Mouse (Mus musculus) ES-Bruce4 (cell line): ENCODE results near the gene Mrpl48. TPM values are rescaled to one million over a fixed set of nuclear protein-coding genes. Genes with fewer than 3 reads are reported as not detected.

Source experiments
- H3K27ac ChIP-seq: 2 replicates; pipeline ENCODE4 v1.5.1; 2012; ENCODE audit warnings: low read length, inconsistent platforms; ENCODE audit not compliant: insufficient read depth
- H3K27me3 ChIP-seq: 2 replicates; pipeline ENCODE4 v1.6.1; 2012; ENCODE audit warnings: mild to moderate bottlenecking, low read length, inconsistent platforms; ENCODE audit not compliant: control insufficient read depth, poor library complexity, insufficient read depth, severe bottlenecking
- H3K36me3 ChIP-seq: 2 replicates; pipeline ENCODE4 v1.6.1; 2012; ENCODE audit warnings: inconsistent platforms, mild to moderate bottlenecking, low read length, moderate library complexity; ENCODE audit not compliant: control insufficient read depth, poor library complexity, insufficient read depth, severe bottlenecking
- H3K4me1 ChIP-seq: one replicate; pipeline ENCODE4 v1.8.1; 2011; ENCODE audit warnings: low read length; ENCODE audit not compliant: control insufficient read depth, insufficient read depth
- H3K4me3 ChIP-seq: 2 replicates; pipeline ENCODE4 v1.5.1; 2011; ENCODE audit warnings: low read depth, mild to moderate bottlenecking, low read length
- H3K9ac ChIP-seq: 2 replicates; pipeline ENCODE4 v1.6.1; 2012; ENCODE audit warnings: low read depth, mild to moderate bottlenecking, inconsistent platforms; ENCODE audit not compliant: poor library complexity, severe bottlenecking
- H3K9me3 ChIP-seq: replicated peaks from 2 replicates; pipeline ENCODE4 v1.6.1; 2012; ENCODE audit warnings: mild to moderate bottlenecking, low read length, inconsistent platforms; ENCODE audit not compliant: control insufficient read depth, poor library complexity, insufficient read depth, severe bottlenecking
- CTCF ChIP-seq: IDR thresholded peaks from one replicate; pipeline ENCODE4 v1.8.1; 2011; ENCODE audit warnings: low read depth, low read length
- EP300 ChIP-seq: IDR thresholded peaks from 2 replicates; pipeline ENCODE4 v1.6.1; 2011; ENCODE audit warnings: low read depth, low read length; ENCODE audit not compliant: insufficient read depth
- POLR2A ChIP-seq: IDR thresholded peaks from one replicate; pipeline ENCODE4 v1.8.1; 2011; ENCODE audit warnings: low read length; ENCODE audit not compliant: insufficient read depth
- polyA plus RNA-seq: library from polyadenylated mRNA; stranded (reverse); fragments of >200 nt; gene quantifications from 2 replicates; pipeline ENCODE4 v1.2.4, GENCODE M21; 2011; ENCODE audit warnings: low read depth; ENCODE audit not compliant: missing spikeins, insufficient read depth, insufficient read length

Mrpl48 gene
- polyA plus RNA-seq, 1 experiment: 57.4 TPM

- Histone ChIP-seq H3K27me3 (no peaks in the 10 kb centered on the region), H3K4me1 (no peaks in the 10 kb centered on the region), H3K9ac (no peak overlapping the region), H3K4me3 (no peak overlapping the region), H3K36me3 (no peaks in the 10 kb centered on the region), H3K27ac (no peak overlapping the region), H3K9me3 (no peaks in the 10 kb centered on the region)
- TF ChIP-seq POLR2A (no peak), CTCF (no peak), EP300 (no peak)
These were observed 57.6 kb downstream of the Mrpl48 start for GRCm38 (mm10) chr7:100550338-100551007.

DNA sequence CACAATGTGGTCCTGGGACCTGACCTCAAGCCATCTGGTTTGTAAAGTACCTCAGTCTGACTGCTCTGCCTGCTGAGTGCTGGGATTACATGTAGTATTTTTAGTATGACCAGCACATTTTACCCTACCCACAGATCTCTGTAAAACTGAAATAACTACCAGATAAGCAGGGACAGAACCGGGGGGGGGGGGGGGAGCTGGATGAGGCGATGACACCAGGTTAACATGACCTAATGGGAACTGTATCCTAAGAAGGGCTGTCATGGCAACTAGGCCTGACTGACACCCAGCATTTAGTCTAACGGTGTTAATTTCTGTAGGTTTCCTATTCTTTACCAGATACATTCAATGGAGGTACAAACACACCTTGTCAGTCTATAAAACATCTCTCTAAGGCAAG, 58.3 kb downstream of the Mrpl48 start:
- Histone ChIP-seq H3K27me3 (no peaks in the 10 kb centered on the region), H3K27ac (no peak overlapping the region), H3K4me3 (no peak overlapping the region), H3K9ac (no peak overlapping the region), H3K4me1 (no peaks in the 10 kb centered on the region), H3K36me3 (no peaks in the 10 kb centered on the region), H3K9me3 (no peaks in the 10 kb centered on the region)
- TF ChIP-seq POLR2A (no peak), EP300 (no peak), CTCF (no peak)

- Histone ChIP-seq H3K27me3 (no peaks in the 10 kb centered on the region), H3K9me3 (no peaks in the 10 kb centered on the region), H3K36me3 (no peaks in the 10 kb centered on the region), H3K4me3 (no peak overlapping the region), H3K9ac (no peak overlapping the region), H3K27ac (no peak overlapping the region), H3K4me1 (no peaks in the 10 kb centered on the region)
- TF ChIP-seq EP300 (no peak), CTCF (no peak), POLR2A (no peak)
These were observed 60.5 kb downstream of the Mrpl48 start for GRCm38 (mm10) chr7:100547631-100548030.

GRCm38 (mm10) chr7:100544437-100544836, 63.7 kb downstream of the Mrpl48 start:
- no peaks in the 10 kb centered on the region for H3K27me3 ChIP-seq
- H3K9ac ChIP-seq: no peak overlapping the region
- H3K27ac ChIP-seq: no peak overlapping the region
- no peaks in the 10 kb centered on the region for H3K9me3 ChIP-seq
- TF ChIP-seq POLR2A: no peak
- peaks cover 5% of the 10 kb centered on the region for H3K36me3 ChIP-seq
- H3K4me3 ChIP-seq: no peak overlapping the region
- H3K4me1 ChIP-seq: no peaks in the 10 kb centered on the region

DNA sequence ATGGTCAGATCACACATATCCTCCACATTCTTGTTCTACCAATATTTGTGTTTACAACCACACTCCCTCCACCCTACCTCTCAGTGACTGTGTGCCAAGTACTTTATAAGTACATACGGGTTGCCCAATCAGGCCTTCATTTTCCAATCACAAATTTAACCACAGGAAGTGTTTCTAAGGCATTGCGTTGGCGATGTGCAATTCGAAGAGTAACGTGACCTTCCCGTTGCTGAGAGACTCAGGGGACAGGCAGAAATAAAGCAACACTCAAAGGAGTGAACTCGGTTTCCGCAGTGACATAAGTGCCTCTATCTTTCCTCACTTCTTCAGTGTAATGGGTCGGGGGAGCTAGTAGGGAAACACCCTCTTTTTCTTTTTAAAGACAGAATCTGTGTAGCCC, 68.6 kb downstream of the Mrpl48 start:
- Histone ChIP-seq H3K4me3 (no peak overlapping the region), H3K27me3 (no peaks in the 10 kb centered on the region)
- TF ChIP-seq EP300: no peak
- no peak for TF ChIP-seq POLR2A
- TF ChIP-seq CTCF: no peak

GRCm38 (mm10) chr7:100537519-100537902, 70.6 kb downstream of the Mrpl48 start:
- Histone ChIP-seq H3K9me3 (no peaks in the 10 kb centered on the region), H3K9ac (peak overlapping the region; percentile 80), H3K27ac (peak overlapping the region; percentile 74)

More for the DNA sequence above, 68.6 kb downstream of the Mrpl48 start:
- H3K9me3 ChIP-seq: no peaks in the 10 kb centered on the region
- H3K4me1 ChIP-seq: no peaks in the 10 kb centered on the region
- no peak overlapping the region for H3K27ac ChIP-seq
- no peak overlapping the region for H3K9ac ChIP-seq
- H3K36me3 ChIP-seq: peaks cover 9% of the 10 kb centered on the region

More at GRCm38 (mm10) chr7:100537519-100537902, 70.6 kb downstream of the Mrpl48 start:
- Histone ChIP-seq H3K27me3 (no peaks in the 10 kb centered on the region), H3K4me3 (peak overlapping the region; percentile 98), H3K4me1 (no peaks in the 10 kb centered on the region), H3K36me3 (peaks cover 9% of the 10 kb centered on the region)
- TF ChIP-seq POLR2A (no peak), EP300 (no peak), CTCF (no peak)
